Mouse (Mus musculus): Measurements from ENCODE around the gene Trappc10.

Trappc10 gene

GRCm38 (mm10) chr10:78244438-78245224 lies at the start of gene Trappc10:
Gene Trappc10, minus strand, starts transcription at chr10:78244641.
- in situ Hi-C loops (cut with MboI; ENCODE audit: unreplicated experiment in 2 of 2) = no loop called here

DNA sequence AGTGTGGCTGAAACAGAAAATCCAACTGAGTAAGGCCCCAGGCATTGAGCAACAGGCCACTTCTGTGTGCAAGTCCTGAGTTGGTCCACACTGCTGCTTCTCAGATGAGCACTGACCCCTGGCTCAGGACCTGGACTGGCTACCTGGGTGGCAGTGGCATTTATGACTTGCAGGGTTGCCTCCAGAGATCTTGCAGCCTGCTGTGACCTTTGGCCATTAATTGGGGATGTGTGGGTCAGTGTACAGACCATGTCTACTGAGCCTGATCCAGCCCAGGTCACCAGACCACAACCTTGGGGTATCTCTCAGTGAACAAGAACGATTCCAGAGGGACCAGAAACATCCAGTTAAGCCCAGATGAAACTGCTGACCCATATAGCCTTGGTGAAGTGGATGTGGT lies 49.1 kb upstream of the Trappc10 start:
- in situ Hi-C loops (cut with MboI; ENCODE audit: unreplicated experiment in 2 of 2) = no loop called here

DNA sequence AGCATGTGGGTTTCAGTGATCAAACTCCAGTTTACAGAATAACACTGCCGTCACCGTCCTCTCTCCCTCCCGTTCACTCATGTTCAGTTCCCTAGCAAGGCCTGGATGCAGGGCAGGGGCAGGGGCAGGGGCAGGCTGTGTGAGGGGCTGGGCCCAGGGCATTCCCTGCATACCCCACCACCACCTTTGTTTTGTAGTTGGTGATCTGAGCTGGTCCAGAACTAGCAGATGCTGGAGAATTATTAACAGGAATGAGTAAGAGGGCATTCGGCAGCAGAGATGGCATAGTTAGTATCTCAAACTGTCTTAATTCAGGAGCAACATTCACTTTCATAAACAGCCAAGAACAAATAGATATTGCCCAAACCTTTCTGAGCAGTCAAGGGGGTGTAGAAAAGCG lies 47.9 kb upstream of the Trappc10 start:
- in situ Hi-C loops (cut with MboI; ENCODE audit: unreplicated experiment in 2 of 2) = no loop called here

DNA sequence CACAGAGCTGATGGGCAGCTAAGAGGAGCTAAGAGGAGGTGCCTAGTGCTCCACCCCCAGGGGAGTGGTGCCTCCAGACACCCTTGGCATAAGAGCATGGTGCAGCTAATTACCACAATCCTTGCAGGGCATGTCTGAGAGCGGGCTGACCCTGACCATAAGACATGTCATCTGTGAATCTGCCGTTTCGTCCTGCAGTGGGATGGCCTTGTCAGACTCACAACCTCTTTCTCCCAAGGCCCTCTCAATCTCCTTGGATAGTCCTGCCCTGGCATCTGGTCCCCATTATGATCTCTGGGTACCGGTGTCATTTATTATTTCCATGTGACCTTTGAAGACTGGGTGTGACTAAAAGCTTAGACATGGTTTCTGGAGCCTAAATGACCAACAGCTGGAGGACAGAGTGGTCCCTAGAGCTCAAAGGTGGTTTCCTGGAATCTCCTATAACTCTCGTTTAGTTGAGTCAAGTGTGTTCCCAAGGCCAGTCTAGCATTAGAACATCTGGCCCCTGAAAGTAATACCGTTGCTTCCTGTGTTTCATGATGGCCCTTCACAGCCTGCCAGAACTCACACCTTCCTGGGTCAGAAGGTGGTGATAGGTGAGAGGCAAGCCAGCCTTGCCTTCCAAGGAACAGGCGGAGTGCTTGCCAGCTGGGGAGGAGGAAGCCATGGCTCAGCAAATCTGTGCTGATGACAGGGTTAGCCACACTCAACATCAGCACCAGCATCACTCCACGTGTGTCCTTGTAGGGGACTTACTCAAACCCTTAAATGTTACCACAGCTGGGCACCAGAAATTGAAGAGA lies 46.5 kb upstream of the Trappc10 start:
- in situ Hi-C loops (cut with MboI; ENCODE audit: unreplicated experiment in 2 of 2) = no loop called here

- in situ Hi-C loops (cut with MboI; ENCODE audit: unreplicated experiment in 2 of 2) = no loop called here
These were observed 44.5 kb upstream of the Trappc10 start for GRCm38 (mm10) chr10:78288896-78289295.

- in situ Hi-C loops (cut with MboI; ENCODE audit: unreplicated experiment in 2 of 2) = no loop called here
These were observed 43.7 kb upstream of the Trappc10 start for GRCm38 (mm10) chr10:78288135-78288534.

- in situ Hi-C loops (cut with MboI; ENCODE audit: unreplicated experiment in 2 of 2) = no loop called here
These were observed 43.2 kb upstream of the Trappc10 start for GRCm38 (mm10) chr10:78287465-78288132.

GRCm38 (mm10) chr10:78285959-78286358 lies 41.5 kb upstream of the Trappc10 start:
- in situ Hi-C loops (cut with MboI; ENCODE audit: unreplicated experiment in 2 of 2) = no loop called here

DNA sequence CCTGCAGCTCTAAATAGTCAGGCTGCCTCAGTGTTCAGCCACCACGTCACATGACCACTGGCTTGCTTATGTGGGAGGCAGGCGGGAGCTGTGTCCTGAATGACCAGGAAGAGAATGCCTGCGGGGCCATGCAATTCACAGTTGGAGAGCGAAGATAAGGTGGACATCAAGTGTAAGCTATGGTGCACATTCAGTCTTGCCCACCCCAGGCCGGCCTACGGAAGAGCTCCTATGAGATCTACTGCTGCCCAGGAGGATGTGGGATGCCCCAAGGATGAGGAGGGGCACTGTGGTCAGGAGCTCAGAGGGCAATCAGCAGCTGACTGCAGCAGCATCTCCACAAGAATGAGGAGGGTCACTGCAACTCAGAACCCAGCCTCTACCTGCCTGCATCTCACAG lies 41.0 kb upstream of the Trappc10 start:
- in situ Hi-C loops (cut with MboI; ENCODE audit: unreplicated experiment in 2 of 2) = no loop called here

- in situ Hi-C loops (cut with MboI; ENCODE audit: unreplicated experiment in 2 of 2) = loop anchor here (5.0 kb wide), 2 partner anchors 37 to 107 kb away; no protein-coding TSS in a partner anchor
These were observed 40.4 kb upstream of the Trappc10 start for GRCm38 (mm10) chr10:78284812-78285211.

DNA sequence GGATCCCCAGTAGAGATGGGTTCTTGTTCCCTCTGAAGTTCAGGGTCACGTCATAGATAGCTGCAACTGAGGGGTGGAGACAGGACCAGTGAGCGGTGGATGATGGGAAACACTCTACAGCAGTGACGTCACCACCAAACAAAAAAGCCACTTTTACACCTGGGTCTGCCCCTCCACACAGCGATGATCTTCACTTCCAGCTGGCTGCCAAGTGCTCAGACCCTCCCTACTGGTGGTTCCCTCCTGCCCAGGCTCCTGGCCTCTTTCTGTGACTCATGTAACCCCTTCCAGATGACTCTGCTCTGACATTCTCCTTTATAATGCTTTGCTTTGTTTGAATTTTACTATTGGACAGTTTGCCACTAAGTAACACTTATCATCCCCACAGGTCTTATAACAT lies 38.0 kb upstream of the Trappc10 start:
- in situ Hi-C loops (cut with MboI; ENCODE audit: unreplicated experiment in 2 of 2) = loop anchor here (5.0 kb wide), 2 partner anchors 40 to 110 kb away; no protein-coding TSS in a partner anchor

- in situ Hi-C loops (cut with MboI; ENCODE audit: unreplicated experiment in 2 of 2) = loop anchor here (5.0 kb wide), 2 partner anchors 42 to 112 kb away; no protein-coding TSS in a partner anchor
These were observed 36.0 kb upstream of the Trappc10 start for GRCm38 (mm10) chr10:78280486-78280885.

- in situ Hi-C loops (cut with MboI; ENCODE audit: unreplicated experiment in 2 of 2) = no loop called here
These were observed 34.8 kb upstream of the Trappc10 start for GRCm38 (mm10) chr10:78279210-78279609.

GRCm38 (mm10) chr10:78277835-78278234 lies 33.4 kb upstream of the Trappc10 start:
- in situ Hi-C loops (cut with MboI; ENCODE audit: unreplicated experiment in 2 of 2) = no loop called here

- in situ Hi-C loops (cut with MboI; ENCODE audit: unreplicated experiment in 2 of 2) = no loop called here
These were observed 31.8 kb upstream of the Trappc10 start for GRCm38 (mm10) chr10:78276242-78276641.

DNA sequence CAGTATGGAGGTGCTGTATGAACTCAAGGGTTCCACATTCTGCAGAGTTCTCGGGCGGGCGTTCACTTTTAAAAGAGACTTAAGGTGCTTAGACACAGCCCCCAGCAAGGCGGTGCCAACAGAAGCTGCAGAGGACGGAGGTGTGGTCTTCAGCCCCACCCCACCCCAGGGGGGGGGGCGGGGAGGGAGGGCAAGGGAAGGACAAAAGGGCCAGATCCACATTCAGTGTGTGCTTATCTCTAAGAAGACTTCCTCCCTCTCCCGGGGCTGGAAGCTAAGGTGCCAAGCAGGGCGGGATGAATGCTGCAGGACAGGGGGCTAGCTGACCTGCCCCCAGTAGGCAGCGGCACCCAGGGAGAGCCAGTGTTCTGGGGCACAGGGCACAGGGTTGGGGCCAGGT lies 28.5 kb upstream of the Trappc10 start:
- in situ Hi-C loops (cut with MboI; ENCODE audit: unreplicated experiment in 2 of 2) = no loop called here

GRCm38 (mm10) chr10:78265881-78266280 lies 21.4 kb upstream of the Trappc10 start:
- in situ Hi-C loops (cut with MboI; ENCODE audit: unreplicated experiment in 2 of 2) = no loop called here

DNA sequence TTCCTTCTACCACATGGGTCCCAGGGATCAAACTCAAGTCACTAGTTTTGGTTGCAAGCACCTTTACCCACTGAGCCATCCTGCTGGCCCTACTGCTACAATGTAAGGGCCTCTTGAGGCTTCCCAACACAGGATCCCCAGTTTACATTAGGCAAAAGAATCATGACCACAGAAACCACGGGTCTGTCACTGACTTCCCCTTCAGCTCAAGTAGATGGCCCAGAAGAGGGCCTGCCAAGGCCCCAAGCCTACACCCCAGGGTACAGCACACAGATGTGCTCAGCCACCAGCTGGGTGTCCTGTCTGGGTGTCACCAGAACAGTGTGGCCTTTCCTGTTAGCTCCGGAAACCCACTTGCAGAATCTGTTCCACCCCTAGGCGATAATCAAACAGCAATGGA lies 20.3 kb upstream of the Trappc10 start:
- in situ Hi-C loops (cut with MboI; ENCODE audit: unreplicated experiment in 2 of 2) = no loop called here

GRCm38 (mm10) chr10:78260916-78261650 lies 16.6 kb upstream of the Trappc10 start:
- in situ Hi-C loops (cut with MboI; ENCODE audit: unreplicated experiment in 2 of 2) = no loop called here

DNA sequence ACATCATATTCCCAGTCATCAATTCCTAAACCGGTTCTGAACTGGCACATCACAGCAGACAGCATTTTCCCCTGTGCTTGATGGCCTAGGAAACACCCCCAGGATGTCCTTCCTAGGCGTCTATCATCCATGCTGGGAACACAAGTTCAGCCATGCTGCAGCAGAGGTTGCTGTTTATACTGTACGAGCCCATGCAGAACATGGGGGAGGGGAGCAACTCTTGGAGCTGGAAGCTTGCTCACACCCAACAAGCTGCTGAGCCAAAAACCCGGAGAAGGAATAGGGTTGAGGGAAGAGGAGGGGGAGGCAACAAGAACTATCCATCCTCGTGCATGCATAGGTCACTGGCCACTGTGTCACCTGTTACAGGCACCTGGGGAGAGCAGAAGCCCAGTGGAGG lies 15.9 kb upstream of the Trappc10 start:
- in situ Hi-C loops (cut with MboI; ENCODE audit: unreplicated experiment in 2 of 2) = no loop called here
